Mouse (Mus musculus): ENCODE results near the gene Myrip. TPM values are rescaled to one million over a fixed set of nuclear protein-coding genes. Genes with fewer than 3 reads are reported as not detected.
A peak's percentile ranks its signal among the peaks of the same experiment; 100 is the strongest.
"Not testable (repeated sequence)": the region's sequence is repeated elsewhere in the genome, so short reads cannot be mapped to it uniquely, and the experiment has no call there.

The Myrip gene
- polyA plus RNA-seq, 1 experiment from 2014 or later, result 3.6 TPM

- Histone ChIP-seq H3K4me2 (no peak overlapping the region), H3K9ac (no peak overlapping the region), H3K27me3 (peaks cover 31% of the 10 kb centered on the region), H3K36me3 (no peaks in the 10 kb centered on the region), H3K4me3 (no peak overlapping the region), H3K27ac (replicated peaks) (no peak overlapping the region), H3K4me1 (replicated peaks) (peaks cover 13% of the 10 kb centered on the region), H3K9me3 (peaks cover 8% of the 10 kb centered on the region)
- 68% methylated on average over 2 of the region's 2 CpGs for WGBS
- no peak for ATAC-seq (ENCODE audit: low read depth)
These were observed 1.9 kb upstream of the Myrip start for GRCm38 (mm10) chr9:120299429-120299828.

GRCm38 (mm10) chr9:120302980-120303452 is 1.7 kb downstream of the Myrip start:
- H3K27me3 ChIP-seq, result peaks cover 66% of the 10 kb centered on the region
- H3K36me3 ChIP-seq, result no peaks in the 10 kb centered on the region
- 6% methylated on average over 19 of the region's 19 CpGs for WGBS
- ATAC-seq (ENCODE audit: low read depth), result peak; percentile 42
- H3K9ac ChIP-seq, result peak overlapping the region; percentile 77
- peak overlapping the region; percentile 52 for H3K27ac ChIP-seq (replicated peaks)
- H3K9me3 ChIP-seq, result peaks cover 8% of the 10 kb centered on the region
- peaks cover 24% of the 10 kb centered on the region for H3K4me1 ChIP-seq (replicated peaks)
- peak overlapping the region; percentile 63 for H3K4me3 ChIP-seq
- H3K4me2 ChIP-seq, result peak overlapping the region; percentile 77

- Histone ChIP-seq H3K27ac (replicated peaks) (peak overlapping the region; percentile 52), H3K27me3 (peaks cover 71% of the 10 kb centered on the region), H3K36me3 (no peaks in the 10 kb centered on the region), H3K9me3 (peaks cover 8% of the 10 kb centered on the region), H3K9ac (peak overlapping the region; percentile 77), H3K4me1 (replicated peaks) (peaks cover 24% of the 10 kb centered on the region), H3K4me2 (peak overlapping the region; percentile 77), H3K4me3 (peak overlapping the region; percentile 63)
- peak; percentile 88 for ATAC-seq (ENCODE audit: low read depth)
- WGBS, result under 1% methylated on average over 69 of the region's 103 CpGs
These were observed 2.4 kb downstream of the Myrip start for GRCm38 (mm10) chr9:120303453-120304299.

- Histone ChIP-seq H3K4me3 (peak overlapping the region; percentile 63), H3K27me3 (peaks cover 73% of the 10 kb centered on the region), H3K4me2 (peak overlapping the region; percentile 77), H3K9me3 (peaks cover 8% of the 10 kb centered on the region), H3K9ac (peak overlapping the region; percentile 77), H3K27ac (replicated peaks) (peak overlapping the region; percentile 52), H3K4me1 (replicated peaks) (peaks cover 24% of the 10 kb centered on the region), H3K36me3 (no peaks in the 10 kb centered on the region)
- ATAC-seq (ENCODE audit: low read depth), result no peak; the same call in 1 of the 2 replicates
- 3% methylated on average over 54 of the region's 54 CpGs for WGBS
These were observed 3.2 kb downstream of the Myrip start for GRCm38 (mm10) chr9:120304300-120305137.

GRCm38 (mm10) chr9:120315171-120315570 is 13.9 kb downstream of the Myrip start:
- ATAC-seq (ENCODE audit: low read depth), result no peak
- 64% methylated on average over 3 of the region's 3 CpGs for WGBS
- Histone ChIP-seq H3K27me3 (no peaks in the 10 kb centered on the region), H3K4me1 (replicated peaks) (no peaks in the 10 kb centered on the region), H3K9ac (no peak overlapping the region), H3K27ac (replicated peaks) (no peak overlapping the region), H3K36me3 (no peaks in the 10 kb centered on the region), H3K4me2 (no peak overlapping the region), H3K4me3 (no peak overlapping the region), H3K9me3 (peaks cover 4% of the 10 kb centered on the region)

- Histone ChIP-seq H3K9ac (no peak overlapping the region), H3K27ac (replicated peaks) (no peak overlapping the region), H3K9me3 (peaks cover 4% of the 10 kb centered on the region), H3K4me1 (replicated peaks) (no peaks in the 10 kb centered on the region), H3K36me3 (no peaks in the 10 kb centered on the region), H3K4me3 (no peak overlapping the region), H3K27me3 (no peaks in the 10 kb centered on the region), H3K4me2 (no peak overlapping the region)
- WGBS, result 78% methylated on average over 9 of the region's 9 CpGs
- no peak for ATAC-seq (ENCODE audit: low read depth)
These were observed 17.8 kb downstream of the Myrip start for GRCm38 (mm10) chr9:120319099-120319498.

GRCm38 (mm10) chr9:120320573-120320972 is 19.3 kb downstream of the Myrip start:
- Histone ChIP-seq H3K27me3 (no peaks in the 10 kb centered on the region), H3K27ac (replicated peaks) (no peak overlapping the region), H3K9me3 (peaks cover 4% of the 10 kb centered on the region), H3K9ac (no peak overlapping the region), H3K4me1 (replicated peaks) (no peaks in the 10 kb centered on the region), H3K4me3 (no peak overlapping the region), H3K36me3 (no peaks in the 10 kb centered on the region), H3K4me2 (no peak overlapping the region)
- ATAC-seq (ENCODE audit: low read depth), result no peak
- 88% methylated on average over 2 of the region's 2 CpGs for WGBS

GRCm38 (mm10) chr9:120322702-120323426 is 21.6 kb downstream of the Myrip start:
- H3K9ac ChIP-seq, result no peak overlapping the region
- no peak overlapping the region for H3K27ac ChIP-seq (replicated peaks)
- 76% methylated on average over 15 of the region's 15 CpGs for WGBS
- peaks cover 4% of the 10 kb centered on the region for H3K9me3 ChIP-seq
- ATAC-seq (ENCODE audit: low read depth), result peak; percentile 61; the same call in 1 of the 2 replicates
- H3K27me3 ChIP-seq, result no peaks in the 10 kb centered on the region
- H3K36me3 ChIP-seq, result 0 out of 2 replicates have a peak, but pooled peaks cover 4% of the 10 kb centered on the region
- H3K4me3 ChIP-seq, result no peak overlapping the region
- no peaks in the 10 kb centered on the region for H3K4me1 ChIP-seq (replicated peaks)
- no peak overlapping the region for H3K4me2 ChIP-seq

GRCm38 (mm10) chr9:120331048-120331447 is 29.7 kb downstream of the Myrip start:
- not testable (repeated sequence) for H3K4me2 ChIP-seq; H3K4me3 ChIP-seq; H3K27ac ChIP-seq (replicated peaks); H3K9ac ChIP-seq; H3K4me1 ChIP-seq (replicated peaks); H3K36me3 ChIP-seq; ATAC-seq (ENCODE audit: low read depth); H3K9me3 ChIP-seq; H3K27me3 ChIP-seq
- 94% methylated on average over 3 of the region's 3 CpGs for WGBS

- H3K9me3 ChIP-seq, result no peaks in the 10 kb centered on the region
- H3K4me2 ChIP-seq, result no peak overlapping the region
- no peak overlapping the region for H3K9ac ChIP-seq
- H3K4me3 ChIP-seq, result no peak overlapping the region
- H3K36me3 ChIP-seq, result no peaks in the 10 kb centered on the region
- no peaks in the 10 kb centered on the region for H3K27me3 ChIP-seq
- peaks cover 2% of the 10 kb centered on the region for H3K4me1 ChIP-seq (replicated peaks)
- H3K27ac ChIP-seq (replicated peaks), result no peak overlapping the region
- WGBS, result 33% methylated on average over 4 of the region's 4 CpGs
- no peak for ATAC-seq (ENCODE audit: low read depth)
These were observed 36.9 kb downstream of the Myrip start for GRCm38 (mm10) chr9:120338172-120338571.

- H3K27me3 ChIP-seq, result no peaks in the 10 kb centered on the region
- H3K4me1 ChIP-seq (replicated peaks), result peaks cover 15% of the 10 kb centered on the region
- H3K9ac ChIP-seq, result no peak overlapping the region
- H3K27ac ChIP-seq (replicated peaks), result no peak overlapping the region
- 81% methylated on average over 10 of the region's 10 CpGs for WGBS
- no peaks in the 10 kb centered on the region for H3K36me3 ChIP-seq
- H3K4me3 ChIP-seq, result no peak overlapping the region
- H3K9me3 ChIP-seq, result no peaks in the 10 kb centered on the region
- ATAC-seq (ENCODE audit: low read depth), result no peak
- no peak overlapping the region for H3K4me2 ChIP-seq
These were observed 38.8 kb downstream of the Myrip start for GRCm38 (mm10) chr9:120339975-120340695.
